21 mouse cellular contexts compared by ENCODE assay signal in genomic region chr2:9401461-9401860, GRCm38 (mm10).
DNase-seq lines count a peak whose midpoint lies in the region; ATAC-seq lines count a peak whose summit lies in the region.
"Had no signal": no experiment of that assay in that cellular context is flagged by ENCODE, and none has a peak within 500 bp of the region (broad histone marks: within the 10 kb centered on the region; RNA-seq: fewer than 3 reads in every experiment).

No protein-coding gene starts in this region.

- ATAC-seq in embryonic facial prominence, embryonic 14.5 days (ENCODE audit: low read depth), result no peak
- ATAC-seq: activated CD4-positive, CD25-positive, alpha-beta regulatory T cell, adult 4 months; CD4-positive, CD25-positive, alpha-beta regulatory T cell, adult 4 months; Patski had no signal

- no peak overlapping the region for H3K9ac ChIP-seq in embryonic facial prominence, embryonic 14.5 days (ENCODE audit: low read depth, low read length)

- H3K9me3 ChIP-seq in embryonic facial prominence, embryonic 14.5 days (ENCODE audit: control insufficient read depth, low read length), result no peaks in the 10 kb centered on the region
- no peaks in the 10 kb centered on the region for H3K9me3 ChIP-seq in embryonic facial prominence, embryonic 10.5 days
- H3K9me3 ChIP-seq: G1E had no signal

- no peaks in the 10 kb centered on the region for H3K27me3 ChIP-seq in embryonic facial prominence, embryonic 14.5 days (replicated peaks; ENCODE audit: control insufficient read depth, insufficient read depth, low read length)
- H3K27me3 ChIP-seq in embryonic facial prominence, embryonic 10.5 days (replicated peaks; ENCODE audit: low read depth, poor library complexity, severe bottlenecking), result no peaks in the 10 kb centered on the region
- H3K27me3 ChIP-seq: CH12.LX, Patski had no signal

- peak; percentile 22 for DNase-seq in embryonic facial prominence, embryonic 14.5 days (ENCODE audit: low spot score)
- DNase-seq in embryonic facial prominence, embryonic 10.5 days (ENCODE audit: low spot score), result no peak
- peak; percentile 97 for DNase-seq in fat pad, adult 2 months (ENCODE audit: extremely low read depth, low read depth, low spot score)
- peak; percentile 94 for DNase-seq in gonadal fat pad, adult 2 months (ENCODE audit: low read depth)
- no peak for DNase-seq in kidney, adult 9 months
- DNase-seq in adrenal gland, postnatal 25 days, result no peak
- DNase-seq: adrenal gland, adult 2 months; adrenal gland, adult 8-10 months; adrenal gland, postnatal 10 days; adrenal gland, postnatal 14 days; adrenal gland, postnatal 36 days; B cell, adult 2 months; cerebellum, adult 11 months; cerebellum, adult 11-12 months; cerebellum, adult 18-20 months; cerebellum, adult 2 months had no signal

- H3K4me2 ChIP-seq in embryonic facial prominence, embryonic 14.5 days (ENCODE audit: low read depth, low read length), result no peak overlapping the region

- H3K27ac ChIP-seq in embryonic facial prominence, embryonic 14.5 days (replicated peaks; ENCODE audit: low read depth, low read length), result no peak overlapping the region
- no peak overlapping the region for H3K27ac ChIP-seq in embryonic facial prominence, embryonic 10.5 days (replicated peaks)

- no peaks in the 10 kb centered on the region for H3K4me1 ChIP-seq in embryonic facial prominence, embryonic 14.5 days (ENCODE audit: control insufficient read depth, insufficient read depth, low read length)
- H3K4me1 ChIP-seq in embryonic facial prominence, embryonic 10.5 days, result no peaks in the 10 kb centered on the region

- no peaks in the 10 kb centered on the region for H3K36me3 ChIP-seq in embryonic facial prominence, embryonic 14.5 days (ENCODE audit: control insufficient read depth, insufficient read depth, low read length)
- no peaks in the 10 kb centered on the region for H3K36me3 ChIP-seq in embryonic facial prominence, embryonic 10.5 days (replicated peaks)
- H3K36me3 ChIP-seq: G1E had no signal

- no peak overlapping the region for H3K4me3 ChIP-seq in embryonic facial prominence, embryonic 14.5 days (ENCODE audit: low read depth, low read length)
- no peak overlapping the region for H3K4me3 ChIP-seq in embryonic facial prominence, embryonic 10.5 days

- WGBS in embryonic facial prominence, embryonic 14.5 days, result 68% methylated on average over 7 of the region's 7 CpGs
- 88% methylated on average over 7 of the region's 7 CpGs for WGBS in embryonic facial prominence, embryonic 10.5 days

Comparison
In these comparisons a context has a peak if more than half of its experiments do, and no peak if none do; other contexts are left out.
1. DNase-seq: peak in embryonic facial prominence, embryonic 14.5 days (single experiment), fat pad, adult 2 months (single experiment) and gonadal fat pad, adult 2 months (single experiment); none in embryonic facial prominence, embryonic 10.5 days (single experiment), kidney, adult 9 months (single experiment) and adrenal gland, postnatal 25 days (single experiment).